Mouse (Mus musculus) adrenal gland, adult (tissue): ENCODE data around the gene Vps13a.

Source experiments
- DNase-seq, 2 experiments: peaks; one replicate each; pipeline ENCODE4 v3.0.0; 2022 to 2023; ENCODE audit warnings: low spot score in 1 of 2; ENCODE audit not compliant: inconsistent age in 2 of 2

The Vps13a gene

GRCm38 (mm10) chr19:16593256-16593974 lies 187.3 kb downstream of the Vps13a start:
- DNase-seq = peak; percentile 89 to 92

DNA sequence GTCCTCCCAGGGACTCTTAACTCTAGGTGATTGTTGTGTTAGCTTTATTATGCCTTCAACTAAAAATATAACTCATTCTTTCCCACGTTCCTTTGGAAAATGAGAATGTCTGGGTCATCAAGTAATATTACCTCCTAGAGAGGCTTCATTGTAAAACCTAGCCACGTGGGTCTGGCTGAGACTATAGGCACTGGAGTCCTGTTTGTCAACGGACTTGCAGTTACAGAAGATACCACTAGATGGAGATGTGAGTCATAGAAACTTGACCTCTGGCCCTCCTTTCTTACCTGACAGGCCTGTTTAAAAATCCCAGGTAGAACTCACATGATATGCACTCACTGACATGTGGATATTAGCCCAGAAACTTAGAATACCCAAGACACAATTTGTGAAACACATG lies 195.4 kb downstream of the Vps13a start:
- DNase-seq = peak in 1 of 2 experiments; percentile 78

DNA sequence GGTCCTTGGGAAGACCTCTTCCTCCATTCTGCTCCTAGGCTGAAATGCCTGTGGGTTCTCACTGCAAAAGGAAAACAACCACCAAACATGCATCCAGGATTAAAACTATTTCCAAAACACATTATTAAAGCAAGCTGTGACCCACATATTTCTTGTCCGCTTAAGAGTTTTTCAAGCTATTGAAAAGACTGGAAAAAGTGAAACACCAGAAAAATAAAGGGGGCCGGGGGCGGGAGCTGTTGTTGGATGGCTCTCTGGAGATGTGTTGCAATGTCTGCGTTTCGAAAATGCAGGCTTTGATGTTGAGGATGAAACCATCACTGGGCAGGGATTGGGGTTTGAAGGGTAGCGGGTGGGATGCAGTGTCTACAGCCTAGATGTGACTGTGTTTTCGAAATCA lies 196.2 kb downstream of the Vps13a start:
- DNase-seq = no peak

DNA sequence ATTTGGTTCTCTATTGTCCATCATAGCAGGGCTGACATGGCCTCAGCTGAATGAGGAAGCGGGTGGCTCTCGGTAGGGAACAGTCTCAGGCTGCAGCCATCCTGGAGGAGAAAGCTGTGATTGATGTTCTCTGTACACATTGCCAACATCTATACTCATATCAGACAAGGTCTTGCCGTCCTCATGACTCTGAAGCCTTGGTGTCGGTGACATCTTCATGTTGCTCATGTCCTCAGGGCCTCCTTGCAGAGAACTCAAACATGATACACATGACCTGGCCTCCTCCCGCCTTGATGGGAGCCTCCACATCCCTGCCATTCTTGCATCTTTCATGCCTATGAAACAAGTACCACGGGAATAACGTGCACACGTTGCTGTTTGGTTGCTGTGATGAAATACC lies 200.2 kb downstream of the Vps13a start:
- peak; percentile 59 to 77 for DNase-seq

DNA sequence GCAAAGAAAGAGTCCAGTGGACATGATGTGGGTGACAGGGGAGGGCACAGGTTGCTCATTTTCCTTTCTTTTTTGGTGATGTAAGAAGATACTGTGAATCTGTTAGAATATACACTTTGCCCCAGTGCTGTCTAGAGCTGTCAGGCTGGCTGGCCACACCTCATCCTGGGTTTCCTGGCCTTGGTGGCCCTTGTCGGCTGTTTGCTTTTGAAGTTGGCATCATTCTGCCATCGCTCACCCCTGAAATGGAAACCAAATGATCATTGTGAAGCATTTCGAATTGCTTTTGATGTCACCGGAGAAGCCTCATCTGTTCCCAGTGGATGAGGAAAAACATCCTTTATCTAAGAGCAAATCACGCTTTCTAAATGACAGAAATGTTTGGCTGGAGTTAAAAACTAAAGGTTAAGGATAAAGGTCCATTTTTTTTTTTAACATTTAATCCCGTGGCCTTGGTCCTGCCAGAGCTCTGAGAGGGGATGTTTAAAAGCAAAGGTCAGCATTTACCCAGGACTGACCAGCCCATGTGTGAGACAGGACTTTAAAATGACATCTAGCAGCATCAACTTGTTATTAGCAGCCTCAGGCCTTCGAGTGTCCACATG lies 201.0 kb downstream of the Vps13a start:
- DNase-seq = peak; percentile 77 to 87

- DNase-seq = no peak
Observed at GRCm38 (mm10) chr19:16576790-16577189, 203.9 kb downstream of the Vps13a start.
